Mouse (Mus musculus) left cerebral cortex, postnatal 4 days (tissue): ENCODE measurements at regions not wholly inside any gene's neighbourhood (a gene's known extent, or its start where the extent isn't known, plus 50 kb on each side); places are given as distances from the start of the nearest gene placed in this dataset.
"Not testable (repeated sequence)": the region's sequence is repeated elsewhere in the genome, so short reads cannot be mapped to it uniquely, and the experiment has no call there.

Experiments used
- DNase-seq: peaks from one replicate; pipeline ENCODE4 v3.0.0-alpha.2; 2022
- intact Hi-C: fragments of 180-260 bp; cut with DNase I; formaldehyde crosslinking; loops from one replicate; pipeline ENCODE4 v1.15.1; 2025

DNA sequence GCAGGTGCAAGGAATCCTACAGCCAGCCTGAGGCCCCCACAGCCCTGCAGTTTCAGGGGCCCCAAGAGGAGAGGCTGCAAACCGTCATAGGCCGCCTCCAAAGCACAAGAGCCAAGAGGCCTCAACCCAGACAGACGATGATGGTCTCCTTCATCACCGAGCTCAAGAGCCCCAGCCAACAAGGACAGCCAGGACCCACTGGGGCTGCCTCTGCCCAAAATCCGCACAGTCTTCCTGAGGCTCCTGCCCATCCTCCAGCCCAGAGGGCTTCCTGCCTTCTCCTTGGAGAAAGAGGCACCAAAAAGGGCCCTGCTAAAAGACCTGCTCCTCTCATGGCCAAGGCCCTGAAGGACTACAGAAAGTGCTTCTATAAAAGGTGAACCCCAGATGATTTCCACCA is 112.3 kb downstream of the Nus1 start:
- DNase-seq = not testable (repeated sequence)
- intact Hi-C loops = loop anchor here (10.0 kb wide), 2 partner anchors 155 to 995 kb away; no protein-coding TSS in a partner anchor

DNA sequence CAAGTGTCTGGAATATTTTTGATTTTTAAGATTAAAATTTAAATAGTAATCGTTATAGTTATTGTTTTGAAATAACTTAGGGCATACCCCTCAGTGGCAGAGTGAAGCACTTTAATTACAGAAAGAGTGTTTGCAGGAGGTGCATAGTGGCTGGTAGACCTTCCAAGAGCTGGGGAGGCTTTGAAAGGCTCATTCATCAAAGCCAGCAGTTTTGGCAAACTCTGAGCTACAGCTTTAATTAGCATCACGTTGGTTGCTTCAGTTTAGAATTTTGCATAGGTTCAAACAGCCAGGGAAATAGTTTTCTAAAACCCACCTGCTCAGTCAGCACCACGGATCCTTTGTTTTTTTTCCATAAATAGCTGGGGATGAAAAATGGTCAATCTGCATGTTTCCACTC is 113.5 kb downstream of the Nus1 start:
- no peak for DNase-seq
- intact Hi-C loops = loop anchor here (10.0 kb wide), 2 partner anchors 154 to 994 kb away; no protein-coding TSS in a partner anchor

DNA sequence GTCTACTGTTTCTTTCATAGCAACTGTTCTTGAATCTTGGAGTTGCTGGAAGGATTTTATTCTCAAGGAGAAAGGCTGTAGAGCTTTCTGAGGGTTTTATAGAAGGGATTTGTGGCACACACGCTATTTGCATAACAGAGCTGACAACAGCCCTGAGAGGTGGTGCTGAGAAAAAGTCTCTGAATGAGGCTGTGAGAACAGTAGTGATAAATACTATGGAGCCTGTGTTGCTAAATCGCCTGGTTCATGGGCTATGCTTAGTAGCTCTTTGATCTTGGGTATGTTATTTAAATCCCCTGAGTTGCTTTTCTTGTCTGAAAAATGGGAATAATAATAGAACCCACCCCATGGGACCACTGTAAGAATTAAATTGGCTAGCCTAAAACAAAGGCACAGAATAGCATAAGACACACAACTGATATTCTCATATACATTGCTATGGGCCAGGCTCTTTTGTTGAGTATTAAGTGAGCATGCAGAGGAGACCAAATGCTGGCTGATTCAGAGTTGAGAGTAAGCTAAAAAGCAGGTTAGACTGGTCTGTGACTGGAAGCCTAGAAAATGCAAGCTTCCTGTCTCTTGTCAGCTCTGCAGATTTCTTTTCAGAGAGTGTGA is 116.0 kb downstream of the Nus1 start:
- intact Hi-C loops = loop anchor here (10.0 kb wide), 2 partner anchors 151 to 991 kb away; no protein-coding TSS in a partner anchor
- no peak for DNase-seq

DNA sequence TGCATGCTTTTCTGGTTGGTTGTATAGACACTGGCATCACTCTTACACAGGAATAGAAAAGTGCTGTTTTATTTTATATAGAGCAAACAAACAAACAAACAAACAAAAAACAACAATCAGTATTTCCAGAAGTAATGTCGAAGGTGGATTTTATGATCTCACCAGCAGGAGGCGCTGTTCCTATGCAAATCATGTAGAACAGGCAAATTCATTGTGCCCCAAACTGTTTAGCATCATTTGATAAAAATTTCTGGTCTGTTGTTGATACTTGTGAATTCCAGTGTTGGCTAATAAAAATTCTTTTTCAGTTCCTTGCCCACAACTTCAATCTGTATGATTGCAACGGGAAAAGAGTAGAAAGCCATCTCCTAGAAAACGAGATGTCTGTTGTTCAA is 116.5 kb downstream of the Nus1 start:
- peak; percentile 51 for DNase-seq
- intact Hi-C loops = loop anchor here (10.0 kb wide), 2 partner anchors 151 to 991 kb away; no protein-coding TSS in a partner anchor

DNA sequence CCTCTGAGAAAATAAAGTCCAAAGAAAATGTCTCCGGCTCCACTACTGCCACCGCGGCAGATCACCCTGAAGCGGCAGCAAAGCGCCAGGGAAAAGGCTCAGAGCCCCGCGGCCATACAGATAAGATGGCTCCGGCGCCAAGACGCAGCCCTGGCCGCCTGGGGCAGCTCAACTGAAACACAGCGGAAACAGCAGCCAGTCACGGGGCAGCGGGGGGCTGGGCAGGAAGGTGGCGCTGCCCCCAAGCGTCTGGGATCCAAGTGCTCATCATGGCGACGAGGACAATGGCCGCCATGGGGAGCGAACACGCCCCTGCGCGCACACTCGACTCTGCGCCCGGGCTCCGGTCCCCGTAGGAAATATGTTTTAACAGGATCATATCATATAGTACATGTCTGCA is 128.2 kb downstream of the Nus1 start:
- no peak for DNase-seq
- intact Hi-C loops = no loop called here

DNA sequence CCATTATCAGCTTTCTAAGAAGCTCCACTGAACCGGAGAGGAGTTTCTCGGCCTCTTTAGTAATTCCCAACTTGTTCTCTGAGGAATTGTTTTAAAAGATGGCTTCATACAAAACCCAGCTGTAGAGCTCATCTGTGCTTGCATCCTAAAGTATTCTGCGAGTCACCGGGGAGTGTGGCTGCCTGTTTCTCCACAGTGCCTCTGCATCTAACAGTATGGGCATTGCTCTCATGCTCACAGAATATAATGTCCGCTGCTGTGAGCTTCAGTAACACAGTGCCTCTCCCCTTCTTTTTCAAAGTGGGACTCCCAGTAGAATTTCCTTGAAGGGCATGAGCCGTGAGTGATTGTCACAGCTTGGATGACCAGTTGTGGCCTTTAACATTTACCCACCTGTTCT is 113.0 kb upstream of the Slc35f1 start:
- intact Hi-C loops = no loop called here
- DNase-seq = no peak

DNA sequence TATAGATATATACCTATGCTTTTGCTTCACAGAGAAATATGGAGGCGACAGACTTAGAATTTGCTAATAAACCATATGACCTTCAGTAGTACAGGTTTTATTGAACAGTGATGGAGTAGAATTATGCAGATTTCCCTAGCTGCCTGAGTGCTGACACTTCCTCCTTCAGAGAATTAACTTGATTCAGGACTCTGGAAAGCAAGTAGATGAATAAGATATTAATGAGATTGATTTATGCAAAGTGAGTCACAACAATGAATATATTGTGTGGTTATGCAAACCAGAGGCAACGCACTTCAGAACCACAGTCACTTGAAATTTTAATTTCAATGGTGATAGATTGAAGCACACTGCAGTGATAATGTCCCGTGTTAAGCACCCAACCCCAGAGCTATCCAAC is 112.5 kb upstream of the Slc35f1 start:
- intact Hi-C loops = no loop called here
- DNase-seq = no peak

DNA sequence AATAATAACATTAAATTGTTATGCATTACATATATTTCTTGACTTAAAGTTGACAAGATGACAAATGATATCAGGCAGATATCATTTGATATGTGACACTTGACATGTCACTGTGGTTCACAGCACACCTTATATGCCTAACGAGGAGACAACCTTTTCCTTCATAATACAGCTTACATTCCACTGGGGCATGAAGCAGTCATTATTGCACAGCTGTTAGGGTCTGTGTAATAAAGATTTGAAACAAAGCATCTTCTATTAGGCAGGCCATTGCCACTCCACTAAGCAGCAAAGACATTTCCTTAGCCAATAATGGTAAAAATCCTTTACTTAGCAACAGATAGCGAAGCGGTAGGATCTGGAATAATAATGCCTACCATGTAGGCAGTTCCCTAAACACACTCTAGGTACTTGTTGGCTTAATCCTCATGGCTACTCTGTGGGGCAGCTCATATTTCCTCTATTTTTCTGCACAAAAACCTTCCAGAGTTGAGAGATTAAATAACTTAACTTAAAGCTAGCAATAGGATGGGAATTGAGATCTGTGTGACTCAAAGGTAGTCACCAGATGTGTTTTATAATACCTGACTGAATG is 112.0 kb upstream of the Slc35f1 start:
- no peak for DNase-seq
- intact Hi-C loops = no loop called here

DNA sequence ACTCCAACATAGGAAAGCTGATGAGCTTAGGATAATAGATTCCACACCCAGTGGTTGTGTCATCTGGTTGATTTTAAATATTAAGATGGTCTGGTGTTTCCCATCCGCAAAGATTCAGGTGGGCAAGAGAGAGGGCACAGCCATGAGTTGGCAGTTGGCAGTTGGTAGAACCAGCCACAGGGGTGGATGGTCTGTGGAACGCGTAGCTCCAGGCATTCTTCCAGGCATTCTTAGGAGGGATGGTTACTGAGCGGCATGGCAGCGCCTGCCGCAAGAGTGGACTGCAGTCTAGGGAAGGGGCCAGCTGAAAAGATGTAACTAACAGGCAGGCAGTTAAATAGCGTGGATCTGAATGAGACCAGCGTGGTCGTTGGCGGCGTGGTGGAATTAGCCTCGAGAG is 96.6 kb upstream of the Slc35f1 start:
- intact Hi-C loops = no loop called here
- DNase-seq = no peak
